Mouse (Mus musculus) cerebellum, postnatal 36 days (tissue): Measurements from ENCODE around the gene March4.

Experiments
- DNase-seq, 2 experiments: peaks; one replicate each; pipeline ENCODE4 v3.0.0; 2021 to 2022; ENCODE audit warnings: mixed read lengths in 2 of 2

Gene March4

DNA sequence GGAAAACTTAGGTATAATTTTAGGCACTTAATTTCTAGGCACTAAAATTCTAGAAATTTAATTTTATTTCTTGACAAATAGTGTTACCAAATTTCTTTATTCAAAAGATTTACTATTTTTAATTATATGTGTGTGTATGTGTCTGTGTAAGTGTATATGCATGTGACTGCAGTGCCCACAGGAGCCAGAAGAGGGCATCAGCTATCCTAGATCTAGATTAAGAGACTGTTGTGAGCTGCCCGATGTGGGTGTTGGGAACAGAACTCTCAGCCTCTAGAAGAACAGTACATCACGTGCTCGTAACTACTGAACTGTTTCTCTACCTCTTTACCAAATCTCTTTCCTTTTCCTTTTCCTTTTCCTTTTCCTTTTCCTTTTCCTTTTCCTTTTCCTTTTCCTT is 156.2 kb downstream of the March4 start:
- no peak for DNase-seq

GRCm38 (mm10) chr1:72379752-72380353 is 156.9 kb downstream of the March4 start:
- no peak for DNase-seq

DNA sequence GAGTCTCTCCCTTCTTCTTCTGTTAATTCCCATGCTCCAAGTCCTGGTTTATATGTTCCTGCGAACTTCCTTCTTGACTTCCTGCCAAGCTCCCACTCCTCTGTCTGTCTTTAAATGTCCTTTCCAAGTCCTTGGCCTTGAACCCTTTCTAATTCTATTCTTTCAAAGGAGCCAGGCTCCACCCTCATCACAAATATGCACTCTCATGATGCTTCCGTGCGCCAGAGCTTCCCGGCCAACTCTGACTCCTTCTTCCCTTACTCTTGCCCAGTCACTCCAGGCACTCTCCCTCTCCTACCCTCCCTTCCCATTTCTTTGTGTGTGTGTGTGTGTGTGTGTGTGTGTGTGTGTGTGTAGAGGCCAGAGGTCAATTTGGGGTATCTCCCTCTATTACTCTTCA is 158.6 kb downstream of the March4 start:
- DNase-seq, result no peak
